ENCODE assay signal across 15 mouse cellular contexts in the genomic region with DNA sequence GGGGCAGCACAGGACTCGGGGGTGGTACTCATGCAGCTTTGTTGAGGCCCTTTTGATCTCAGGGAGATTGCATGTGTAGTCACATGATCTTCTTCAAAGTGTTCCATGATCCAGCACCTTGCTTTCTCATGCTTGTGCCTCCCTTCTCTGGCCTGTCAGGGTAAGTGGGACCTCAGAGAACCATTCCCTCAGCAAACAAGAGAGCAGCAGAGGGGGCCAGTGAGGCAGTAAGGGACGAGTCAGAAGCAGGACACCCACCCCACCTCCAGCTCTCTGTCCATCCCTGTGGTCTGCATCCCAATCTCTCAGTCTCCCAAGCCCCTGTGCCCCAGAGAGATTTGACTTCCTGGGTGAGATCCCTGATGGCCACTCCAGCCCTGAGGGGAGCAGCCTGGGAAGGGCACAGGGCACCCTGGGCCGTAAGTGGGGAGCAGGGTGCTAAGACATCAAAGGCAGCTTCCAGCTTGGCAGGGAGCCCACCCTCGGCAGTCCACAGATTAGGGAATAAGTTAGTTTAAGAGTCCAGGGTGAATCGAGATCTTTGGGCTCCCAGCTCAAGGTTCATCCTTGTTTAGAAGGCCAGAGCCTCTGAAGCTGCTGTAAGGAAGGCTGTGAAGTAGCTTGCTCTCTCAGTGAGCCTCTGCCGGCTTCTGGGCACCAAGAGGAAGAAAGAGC. TPM values are rescaled to one million over a fixed set of nuclear protein-coding genes. Genes with fewer than 3 reads are reported as not detected.
DNase-seq lines count a peak whose midpoint lies in the region; TF ChIP-seq lines count a peak whose summit lies in the region.
"Had no signal": no experiment of that assay in that cellular context is flagged by ENCODE, and none has a peak within 500 bp of the region (broad histone marks: within the 10 kb centered on the region; RNA-seq: fewer than 3 reads in every experiment).

No protein-coding gene starts in this region.

- TF ChIP-seq CTCF in small intestine, adult 2 months (IDR thresholded peaks at IDR 0.05; ENCODE audit: extremely low read depth, insufficient read length, insufficient replicate concordance, low read depth, low read length) = no peak

- 16% methylated on average over 6 of the region's 6 CpGs for WGBS in small intestine, adult 2 months

- 0 out of 2 replicates have a peak overlapping the region, but pooled peaks have one; percentile 20 for H3K4me3 ChIP-seq in small intestine, adult 2 months (ENCODE audit: low read depth, low read length)
- H3K4me3 ChIP-seq: midbrain, embryonic 15.5 days; neural tube, embryonic 13.5 days had no signal

- H3K36me3 ChIP-seq in small intestine, adult 2 months (ENCODE audit: control insufficient read depth, insufficient read depth, low read length) = no peaks in the 10 kb centered on the region
- H3K36me3 ChIP-seq: midbrain, embryonic 15.5 days; neural tube, embryonic 13.5 days had no signal

- H3K4me1 ChIP-seq in small intestine, adult 2 months (ENCODE audit: control insufficient read depth, insufficient read depth, insufficient read length, low read length) = peaks cover 23% of the 10 kb centered on the region; the same call in 1 of the 2 replicates
- H3K4me1 ChIP-seq: midbrain, embryonic 15.5 days; neural tube, embryonic 13.5 days had no signal

- peak; percentile 61 for DNase-seq in heart, postnatal 4 days
- no peak for DNase-seq in heart, adult 9 months (ENCODE audit: low spot score in 2 of 2)
- peak; percentile 56 for DNase-seq in ovary, adult 18-20 months (ENCODE audit: low spot score)
- DNase-seq in ovary, postnatal 10 days (ENCODE audit: low spot score) = no peak
- peak; percentile 75 for DNase-seq in kidney, postnatal 14 days
- no peak for DNase-seq in gastrocnemius, postnatal 36 days
- DNase-seq: cerebellum, adult 9-11 months; gastrocnemius, postnatal 14 days; right cerebral cortex, postnatal 14 days had no signal

- intact Hi-C loops in gastrocnemius, postnatal 36 days (cut with DNase I) = no loop called here

- no peaks in the 10 kb centered on the region for H3K27me3 ChIP-seq in small intestine, adult 2 months (ENCODE audit: control insufficient read depth, insufficient read depth, low read length)
- H3K27me3 ChIP-seq: midbrain, embryonic 15.5 days; neural tube, embryonic 13.5 days had no signal

- H3K27ac ChIP-seq in small intestine, adult 2 months (ENCODE audit: insufficient read depth, low read depth, low read length) = peak overlapping the region; percentile 43; the same call in 1 of the 2 replicates
- H3K27ac ChIP-seq: midbrain, embryonic 15.5 days; neural tube, embryonic 13.5 days had no signal

- no peak for TF ChIP-seq POLR2A in small intestine, adult 2 months (IDR thresholded peaks at IDR 0.05; ENCODE audit: low read depth, low read length)

RNA-seq across cellular contexts. Expression of a gene that starts 1.8 kb away (rescaled TPM):
- total RNA-seq in heart, postnatal 4 days (2021) = under 1 TPM in 1 of 2 experiments, not detected in 1; 0.33 TPM
- polyA plus RNA-seq in small intestine, adult 2 months (2012; rRNA removed) = 40.5 and 94.4 TPM in 2 replicates
- total RNA-seq in gastrocnemius, postnatal 36 days (2021) = under 1 TPM; 0.20 to 0.36 TPM
- polyA plus RNA-seq: hindbrain, embryonic 11.5 days; lung, embryonic 16.5 days; midbrain, embryonic 15.5 days; neural tube, embryonic 13.5 days; stomach, embryonic 14.5 days had no signal

RNA-seq across cellular contexts. Expression of a gene that starts 55.4 kb away (rescaled TPM):
- total RNA-seq in heart, postnatal 4 days (2021) = 10 to 100 TPM; 95.9 to 96.8 TPM
- polyA plus RNA-seq in small intestine, adult 2 months (2012; rRNA removed) = 0.05 and 0.08 TPM in 2 replicates
- total RNA-seq in gastrocnemius, postnatal 36 days (2021) = 100 to 1,000 TPM; 201 to 258 TPM

Comparison
In these comparisons a context has a peak if more than half of its experiments do, and no peak if none do; other contexts are left out.
1. DNase-seq: peak in heart, postnatal 4 days (single experiment), ovary, adult 18-20 months (single experiment) and kidney, postnatal 14 days (single experiment); none in heart, adult 9 months (0 of 2), ovary, postnatal 10 days (single experiment) and gastrocnemius, postnatal 36 days (0 of 2).